Mouse (Mus musculus) adrenal gland, adult 8-10 months (tissue): ENCODE results near the gene Cyp3a41a. TPM values are rescaled to one million over a fixed set of nuclear protein-coding genes. Genes with fewer than 3 reads are reported as not detected.
"Not testable (repeated sequence)": the region's sequence is repeated elsewhere in the genome, so short reads cannot be mapped to it uniquely, and the experiment has no call there.

ENCODE experiments used
- DNase-seq: peaks from one replicate; pipeline ENCODE4 v3.0.0; 2022
- total RNA-seq, 4 experiments: library from RNA; stranded (reverse); gene quantifications; 2 replicates each; pipeline ENCODE4 v1.2.4; 2022

Cyp3a41a gene
- total RNA-seq: under 1 TPM in 1 of 4 experiments, not detected in 3; 0.55 TPM

DNA sequence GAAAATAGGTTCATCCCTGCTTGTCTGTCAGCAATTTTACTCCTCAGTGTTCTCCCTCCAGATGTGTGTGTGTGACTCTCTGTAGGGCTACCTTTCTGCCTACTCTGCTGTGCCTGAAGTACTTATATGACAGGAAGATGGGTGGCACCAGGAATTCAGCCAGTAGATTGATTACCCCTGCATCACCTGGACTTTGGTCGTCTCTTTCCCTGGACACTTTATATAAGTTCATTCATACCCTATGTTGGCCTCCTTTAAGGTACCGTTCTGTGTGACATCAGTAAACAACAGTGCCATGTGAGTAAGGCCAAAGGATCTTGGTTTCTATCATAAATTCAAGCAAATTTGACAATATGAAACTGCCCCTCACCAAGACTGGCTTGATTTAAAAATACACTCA lies at the start of gene Cyp3a41a:
Gene Cyp3a41a, minus strand, starts transcription at position 101 of the 400 bp plus-strand sequence.
- DNase-seq: not testable (repeated sequence)

DNA sequence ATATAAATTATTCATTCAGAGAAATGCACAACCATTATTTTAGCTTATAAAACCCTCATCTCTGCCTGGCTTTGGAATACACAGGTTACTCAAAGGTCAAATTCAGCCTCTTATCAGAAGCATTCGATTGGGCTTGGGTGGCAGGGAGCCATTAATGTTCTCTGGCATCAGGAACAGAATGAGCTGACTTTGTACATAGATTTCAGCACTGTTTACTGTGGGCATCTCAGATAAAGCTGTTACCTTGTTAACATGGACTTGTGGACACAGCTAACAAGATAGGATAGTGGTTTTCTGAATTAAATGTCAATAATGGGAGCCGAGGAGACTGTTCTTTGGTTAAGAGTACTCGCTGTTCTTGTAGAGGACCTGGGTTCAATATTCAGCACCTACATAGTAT lies 17.6 kb upstream of the Cyp3a41a start:
- not testable (repeated sequence) for DNase-seq

DNA sequence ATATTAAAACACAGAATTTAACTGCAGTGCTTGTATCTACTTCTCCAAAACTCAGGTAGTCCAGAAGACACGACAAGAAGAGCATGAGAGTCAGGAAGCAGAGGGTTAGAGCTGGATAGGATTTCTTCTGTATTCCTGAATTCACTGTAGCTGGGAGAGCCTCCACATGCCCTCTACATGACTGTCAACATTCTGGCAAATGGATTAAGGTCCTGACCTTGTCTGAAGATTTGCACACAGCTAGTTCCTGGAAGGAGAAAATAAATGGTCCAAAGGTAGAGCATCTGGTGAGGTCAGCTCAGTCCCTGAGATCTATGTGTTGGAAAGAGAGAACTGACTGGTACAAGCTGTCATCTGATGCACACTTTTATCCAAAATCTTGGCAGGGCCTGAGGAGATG lies 5.6 kb downstream of the Cyp3a41a start:
- DNase-seq: peak; percentile 12

DNA sequence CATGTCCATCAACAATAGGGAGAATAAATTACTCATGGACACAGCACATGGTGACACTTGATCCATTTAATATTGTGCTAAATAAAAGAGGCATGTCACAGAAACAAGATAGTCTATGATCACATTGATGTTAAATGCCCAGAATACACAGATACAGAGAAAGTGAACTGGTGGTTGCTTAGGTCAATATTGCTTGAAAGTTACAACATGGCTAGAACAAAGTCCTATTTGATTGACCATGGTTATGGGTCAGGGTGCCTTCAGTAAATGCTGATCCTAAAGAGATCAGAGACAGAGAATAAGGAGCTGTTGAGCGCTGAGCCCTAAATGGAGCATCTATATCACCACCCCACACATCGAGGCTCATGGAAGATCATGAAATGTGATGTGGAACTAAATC lies 12.6 kb downstream of the Cyp3a41a start:
- DNase-seq: not testable (repeated sequence)

DNA sequence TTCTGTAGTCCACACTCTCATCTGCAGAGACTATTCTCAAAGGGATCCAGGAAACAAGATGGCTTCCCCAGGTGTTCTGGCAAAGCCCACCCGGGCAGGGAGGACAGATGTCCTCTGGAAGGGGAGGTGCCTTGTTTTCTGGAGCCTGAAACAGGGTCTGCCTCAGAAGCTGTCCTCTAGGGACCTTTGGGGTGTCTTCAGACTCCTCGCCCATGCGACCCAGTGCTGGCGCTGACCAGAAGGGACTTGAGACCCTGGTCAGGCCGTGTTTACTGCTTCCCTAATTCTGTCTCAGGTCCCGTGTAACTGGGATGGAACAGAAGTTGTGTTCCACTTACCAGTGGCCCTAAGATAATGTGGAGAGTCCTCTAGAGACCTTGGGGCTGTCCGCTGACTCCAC lies 57.9 kb downstream of the Cyp3a41a start:
- no peak for DNase-seq

DNA sequence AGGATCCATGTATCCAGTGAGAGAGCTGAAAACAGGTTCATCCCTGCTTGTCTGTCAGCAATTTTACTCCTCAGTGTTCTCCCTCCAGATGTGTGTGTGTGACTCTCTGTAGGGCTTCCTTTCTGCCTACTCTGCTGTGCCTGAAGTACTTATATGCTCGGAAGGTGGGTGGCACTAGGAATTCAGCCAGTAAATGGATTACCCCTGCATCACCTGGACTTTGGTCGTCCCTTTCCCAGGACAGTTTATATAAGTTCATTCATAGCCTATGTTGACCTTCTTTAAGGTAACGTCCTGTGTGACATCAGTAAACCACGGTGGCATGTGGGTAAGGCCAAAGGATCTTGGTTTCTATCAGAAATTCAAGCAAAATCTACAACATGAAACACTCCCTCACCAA lies 72.2 kb downstream of the Cyp3a41a start:
- no peak for DNase-seq

Other genes with a start within 250 kb of the Cyp3a41a start
- under 1 TPM in 1 of 4 experiments, not detected in 3; 0.28 TPM for gene Cyp3a41b, start 135.4 kb downstream of the Cyp3a41a start, total RNA-seq
- gene Cyp3a44, start 85.7 kb upstream of the Cyp3a41a start, total RNA-seq: not detected
- gene Cyp3a11, start 159.8 kb upstream of the Cyp3a41a start, total RNA-seq: 1 to 10 TPM in 1 of 4 experiments, under 1 TPM in 1, not detected in 2; 0.15 to 1.2 TPM